Mouse (Mus musculus): ENCODE measurements around the gene Hoxa6.

DNA sequence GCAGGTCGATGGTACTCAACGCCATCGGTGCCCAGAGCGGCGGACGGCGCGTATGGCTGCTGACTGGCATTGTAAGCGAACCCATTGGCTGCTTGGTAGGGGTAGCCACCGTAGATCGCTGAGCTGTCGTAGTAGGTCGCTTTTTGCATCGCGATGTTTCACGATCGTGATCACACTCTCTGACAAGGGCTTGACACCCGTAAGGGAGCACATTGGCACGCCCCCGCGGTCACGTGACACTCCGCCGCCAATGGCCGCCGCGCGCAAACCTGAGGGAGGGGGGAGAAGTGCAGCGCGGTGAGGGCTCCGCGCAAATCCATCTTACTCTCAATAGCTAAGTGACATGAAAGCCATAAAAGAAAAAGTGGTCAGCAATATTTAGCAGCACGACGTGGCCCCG is 36.0 kb downstream of the Hoxa6 start:
- TF ChIP-seq MAX (IDR thresholded peaks at IDR 0.05) (no peak), USF1 (IDR thresholded peaks at IDR 0.05; ENCODE audit: low read depth) (no peak)
